Mouse (Mus musculus) R1 (cell line): ENCODE measurements around the gene Cttnbp2nl.

Experiments
- DNase-seq: peaks from one replicate; pipeline ENCODE4 v3.0.0-alpha.2; 2018; ENCODE audit warnings: low read depth, low spot score

Gene Cttnbp2nl

GRCm38 (mm10) chr3:105014908-105015307, 38.0 kb downstream of the Cttnbp2nl start:
- DNase-seq, result no peak

GRCm38 (mm10) chr3:105012696-105013313, 40.1 kb downstream of the Cttnbp2nl start:
- DNase-seq, result no peak

- DNase-seq, result no peak
Measured at GRCm38 (mm10) chr3:105011883-105012282, 41.1 kb downstream of the Cttnbp2nl start.

DNA sequence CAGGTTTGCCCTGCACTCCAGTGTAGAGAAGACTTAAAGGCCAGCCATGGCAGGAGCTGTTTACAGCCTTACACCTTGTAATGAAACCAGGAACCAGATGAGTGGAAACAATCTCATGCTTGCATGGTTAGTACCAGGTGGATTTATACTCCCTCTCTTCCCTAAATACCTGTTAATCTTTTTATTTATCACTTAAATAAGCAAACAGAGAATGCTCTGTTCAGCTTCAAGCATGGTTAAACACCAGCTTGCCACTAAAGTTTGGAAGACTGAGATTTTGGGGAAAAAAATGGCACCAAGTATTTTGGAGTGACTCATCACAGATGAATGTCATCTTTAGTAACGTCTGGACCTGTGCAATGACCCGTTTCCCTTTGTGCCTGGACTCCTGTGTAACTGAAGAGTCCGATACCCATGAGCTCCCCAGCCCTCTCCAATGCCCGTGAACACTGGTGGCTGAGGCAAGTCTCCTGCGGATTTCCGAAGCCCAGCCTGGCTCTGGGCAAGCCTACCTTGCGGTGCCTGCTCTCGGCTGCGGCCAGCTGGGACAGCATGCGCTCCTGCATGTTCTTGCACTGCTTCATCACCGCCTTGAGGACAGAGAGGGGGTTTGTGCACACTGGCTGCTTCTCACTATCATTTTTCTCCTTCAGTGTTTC, 42.1 kb downstream of the Cttnbp2nl start:
- no peak for DNase-seq

DNA sequence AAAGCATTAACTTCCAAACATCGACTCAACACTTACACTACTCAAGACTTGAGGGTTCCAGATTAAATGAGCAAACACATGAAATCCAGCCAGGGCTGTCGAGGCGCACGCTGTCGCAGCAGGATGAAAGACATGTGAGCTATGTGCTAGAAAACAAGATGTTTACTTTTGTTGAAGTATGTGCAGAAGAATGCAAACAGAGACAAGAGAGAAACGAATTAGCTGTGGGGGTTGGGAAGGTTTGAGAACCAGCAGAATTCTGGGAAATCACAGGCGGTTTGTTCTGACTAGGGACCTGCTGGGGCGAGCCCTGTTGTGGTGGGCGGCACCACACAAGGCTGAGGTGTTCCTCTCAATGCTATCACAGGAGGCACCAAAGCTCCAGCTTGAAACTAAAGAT, 44.9 kb downstream of the Cttnbp2nl start:
- DNase-seq, result peak; percentile 36

GRCm38 (mm10) chr3:105006101-105006500, 46.8 kb downstream of the Cttnbp2nl start:
- DNase-seq, result no peak

- DNase-seq, result no peak
Measured at GRCm38 (mm10) chr3:105005561-105006065, 47.3 kb downstream of the Cttnbp2nl start.

DNA sequence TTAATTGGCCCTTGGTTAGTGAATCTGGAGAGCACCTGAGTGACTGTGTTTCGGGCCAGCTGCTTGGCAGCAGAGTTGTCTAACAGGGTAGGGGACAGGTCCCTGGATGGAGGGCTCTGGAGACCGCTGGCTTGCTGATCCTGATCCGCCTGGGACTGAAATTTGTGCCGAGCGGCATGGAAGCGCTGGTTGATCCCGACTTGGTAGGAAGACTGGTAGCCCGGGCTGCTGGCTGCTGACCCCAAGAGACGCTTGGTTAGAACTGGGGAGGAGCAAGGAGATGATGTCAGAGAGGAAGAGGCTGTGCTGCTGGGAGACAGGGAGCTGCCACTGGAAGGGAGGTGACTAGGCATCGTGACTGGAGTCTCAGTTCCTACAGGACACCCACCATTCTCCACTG, 47.9 kb downstream of the Cttnbp2nl start:
- no peak for DNase-seq

DNA sequence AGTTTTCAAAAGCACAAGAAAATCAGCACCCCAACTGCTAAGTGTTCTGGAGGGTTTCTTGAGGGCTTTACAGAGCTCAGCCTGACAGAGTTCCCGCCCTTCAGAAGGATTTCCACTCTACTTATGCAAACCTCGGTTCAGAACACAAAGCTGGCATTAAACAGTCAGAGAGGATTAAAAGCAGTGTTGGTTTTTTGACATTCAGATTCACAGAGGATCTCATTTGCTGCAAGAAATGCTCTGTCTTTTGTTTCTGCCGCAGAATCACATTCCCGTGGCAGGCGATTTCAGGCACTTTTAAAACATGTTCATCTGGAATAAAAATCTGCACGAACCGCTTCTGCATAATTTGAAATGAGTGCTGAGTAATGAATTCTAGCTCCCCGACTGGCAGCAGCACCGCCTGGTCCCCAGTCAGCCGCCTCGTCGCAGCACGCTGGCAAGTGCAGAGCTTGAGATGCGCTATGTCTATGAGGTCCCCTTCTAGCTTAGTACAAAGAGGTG, 48.9 kb downstream of the Cttnbp2nl start:
- no peak for DNase-seq

DNA sequence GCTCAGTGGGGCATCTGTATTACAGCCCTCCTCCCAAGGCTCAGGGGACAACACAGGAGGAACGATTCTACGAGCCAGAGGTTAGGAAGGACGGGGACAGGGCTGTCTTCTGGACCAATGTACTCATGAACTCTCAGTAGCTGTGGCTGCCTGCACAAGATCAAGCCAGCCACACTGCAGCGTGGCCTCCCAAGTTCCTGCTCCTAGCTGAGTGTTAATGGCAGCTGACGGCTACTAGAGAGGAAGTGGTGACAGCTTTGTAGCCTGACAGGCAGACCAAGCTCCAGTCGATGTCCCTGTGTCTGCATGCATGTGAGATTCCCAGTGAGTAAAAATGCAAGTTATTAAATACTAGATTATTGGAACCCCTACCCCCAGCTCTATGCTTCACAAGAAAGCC, 51.6 kb downstream of the Cttnbp2nl start:
- no peak for DNase-seq

- DNase-seq, result no peak
Measured at GRCm38 (mm10) chr3:105000561-105000960, 52.4 kb downstream of the Cttnbp2nl start.

DNA sequence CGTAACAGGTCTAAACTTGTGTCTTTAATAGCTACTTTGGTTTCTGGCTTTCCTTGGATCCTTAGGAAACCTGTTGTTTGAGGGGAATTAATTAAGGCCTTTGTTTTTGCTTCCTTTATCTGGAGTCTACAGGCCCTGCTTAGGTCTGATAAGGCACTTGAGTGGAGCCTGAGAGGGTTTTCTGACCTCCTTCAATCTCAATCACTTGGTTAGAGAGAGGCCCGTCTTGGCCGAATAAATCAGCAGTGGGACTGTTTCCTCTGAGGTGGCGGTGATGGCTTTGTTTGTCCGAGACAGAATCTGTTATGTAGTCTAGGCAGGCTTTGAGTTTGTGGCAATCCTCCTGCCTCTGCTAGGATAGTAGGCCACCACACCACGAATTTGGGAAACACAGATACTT, 55.4 kb downstream of the Cttnbp2nl start:
- no peak for DNase-seq

DNA sequence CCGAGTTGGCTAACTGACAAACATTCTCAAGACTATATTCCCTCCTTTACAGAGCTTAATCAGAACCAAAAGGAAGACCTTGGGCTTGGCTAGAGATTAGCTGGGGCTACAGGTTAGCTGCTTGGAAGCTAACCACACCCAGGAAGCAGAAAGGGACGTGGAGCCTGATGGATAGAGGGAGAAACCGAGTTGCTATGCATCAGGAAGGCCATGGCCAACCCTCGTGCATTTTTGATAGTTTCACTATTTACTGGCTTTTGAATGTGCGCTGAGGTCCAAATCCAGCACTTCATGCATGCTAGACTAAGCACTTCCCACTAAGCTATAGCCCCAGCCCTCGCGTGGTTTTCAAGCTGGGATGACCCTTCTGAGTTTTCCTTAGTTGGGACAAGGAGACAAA, 57.2 kb downstream of the Cttnbp2nl start:
- no peak for DNase-seq

GRCm38 (mm10) chr3:104994415-104994841, 58.5 kb downstream of the Cttnbp2nl start:
- DNase-seq, result no peak

- no peak for DNase-seq
Measured at GRCm38 (mm10) chr3:104993800-104994199, 59.1 kb downstream of the Cttnbp2nl start.

GRCm38 (mm10) chr3:104992709-104993388, 60.1 kb downstream of the Cttnbp2nl start:
- peak; percentile 85 for DNase-seq

DNA sequence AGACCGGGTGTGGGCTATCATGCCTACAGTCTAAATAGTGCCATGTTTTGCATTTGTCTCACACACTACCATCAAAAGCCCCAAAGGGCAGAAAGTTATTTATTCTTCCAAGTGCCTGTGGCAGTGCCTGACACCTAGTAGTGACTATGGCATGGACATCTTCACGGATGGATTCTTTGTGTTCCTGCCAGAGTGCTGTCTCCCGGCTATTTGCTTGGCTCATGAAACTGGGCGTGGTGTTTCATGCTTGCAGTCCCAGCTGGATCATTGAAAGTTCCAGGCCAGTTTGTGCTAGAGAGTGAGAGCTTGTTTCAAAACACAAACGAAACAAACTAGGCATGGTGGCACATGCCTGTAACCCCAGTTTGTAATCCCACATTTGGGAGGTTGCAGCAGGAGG, 61.2 kb downstream of the Cttnbp2nl start:
- no peak for DNase-seq

DNA sequence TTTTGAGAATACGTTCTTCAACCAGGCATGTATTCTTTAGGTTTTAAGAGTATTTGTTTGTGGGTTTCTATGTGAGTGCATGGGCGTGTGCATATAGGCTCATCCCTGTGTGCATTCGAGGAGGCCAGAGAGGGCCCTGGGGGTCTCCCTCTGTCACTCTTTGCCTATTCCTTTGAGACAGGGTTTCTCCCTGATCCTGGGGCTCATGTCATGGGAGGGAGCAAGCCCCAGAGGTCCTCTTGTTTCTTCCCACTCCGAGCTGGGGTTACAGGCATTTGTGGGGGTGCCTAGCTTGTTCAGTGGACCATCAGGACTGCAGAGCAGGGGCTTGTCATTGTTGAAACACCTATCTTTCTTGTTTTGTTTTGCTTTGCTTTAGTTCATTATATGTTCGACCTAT, 65.1 kb downstream of the Cttnbp2nl start:
- no peak for DNase-seq

DNA sequence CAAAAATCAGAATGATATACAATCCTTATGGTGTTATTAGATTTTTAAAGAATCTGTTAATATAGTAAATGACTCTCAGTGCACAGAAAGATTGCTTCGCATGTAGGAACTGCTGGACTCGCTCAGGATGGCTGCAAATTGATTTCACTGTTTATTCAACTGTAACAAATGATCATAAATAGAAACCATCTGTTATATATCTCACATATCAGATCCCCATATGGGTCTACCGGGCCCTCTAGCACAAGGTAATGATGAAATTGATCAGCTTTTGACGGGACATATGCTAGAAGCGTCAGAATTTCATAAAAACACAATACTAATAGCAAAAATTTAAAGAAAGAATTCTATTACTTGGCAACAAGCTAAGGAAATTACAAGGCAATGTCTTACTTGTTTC, 73.2 kb downstream of the Cttnbp2nl start:
- DNase-seq, result no peak

DNA sequence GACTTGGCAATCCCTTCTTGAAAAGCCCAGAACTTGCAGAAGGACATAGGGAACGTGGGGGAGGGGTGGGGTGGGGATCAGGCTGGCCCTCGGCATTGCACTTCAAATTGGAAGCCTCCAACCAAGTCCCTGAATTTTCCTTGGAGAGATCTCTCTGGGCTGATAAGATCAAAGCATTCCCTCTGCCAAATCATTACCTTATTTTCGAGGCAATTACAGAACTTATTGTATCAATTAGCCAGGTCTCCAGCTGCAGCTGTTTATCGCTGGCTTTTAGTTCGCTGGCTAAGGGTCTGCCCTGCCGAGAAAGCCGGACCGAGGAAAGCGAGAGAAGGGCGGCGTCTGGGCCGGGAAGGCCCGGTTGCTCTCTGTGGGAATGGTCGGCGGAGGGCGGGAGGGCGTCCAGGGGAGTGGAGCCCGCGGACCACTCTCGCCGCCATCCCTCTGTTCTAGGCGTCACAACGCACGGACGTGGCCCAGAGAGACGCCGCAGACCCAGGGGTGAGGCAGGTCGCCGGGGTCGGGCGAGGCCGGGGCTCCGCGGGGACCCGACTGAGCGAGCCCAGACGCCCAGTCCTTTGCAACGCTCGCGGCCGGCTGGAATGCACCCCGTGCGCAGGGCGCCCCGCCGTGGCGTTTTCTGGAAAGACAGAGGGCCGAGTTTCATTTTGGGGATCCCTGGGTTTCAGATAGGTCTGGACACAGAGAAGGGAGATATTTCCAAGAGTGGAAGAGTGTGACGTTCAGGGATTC, 85.2 kb downstream of the Cttnbp2nl start:
- peak; percentile 78 for DNase-seq

DNA sequence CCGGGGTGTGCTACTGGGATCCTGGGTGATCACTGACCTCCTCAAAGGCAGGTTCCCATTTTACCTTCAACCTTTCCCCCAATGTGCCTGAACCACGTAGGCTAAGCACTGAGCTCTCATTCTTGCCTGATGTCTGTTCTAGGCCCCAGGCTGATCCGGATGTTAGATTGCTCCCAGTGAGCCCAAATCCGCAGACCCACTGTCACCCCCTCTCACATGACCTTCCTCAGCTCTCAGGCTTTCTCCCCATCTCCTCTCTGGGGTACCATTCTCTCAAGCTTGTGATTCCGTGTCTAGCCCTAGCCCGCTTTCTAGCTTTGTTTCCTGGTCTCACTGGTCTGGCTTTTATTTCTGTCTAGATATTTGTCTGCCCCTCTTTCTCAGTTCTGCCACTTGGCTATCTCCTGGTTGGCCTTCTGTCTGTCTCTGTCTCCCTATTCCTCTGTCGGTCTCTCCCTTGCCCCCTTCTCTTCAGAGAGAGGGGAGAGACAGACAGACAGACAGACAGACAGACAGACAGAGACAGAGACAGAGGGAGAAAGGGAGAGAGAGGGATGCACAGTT, 86.9 kb downstream of the Cttnbp2nl start:
- no peak for DNase-seq
